Mouse (Mus musculus): Measurements from ENCODE around the gene Bnc2.

The Bnc2 gene

GRCm38 (mm10) chr4:84411431-84411830, 263.6 kb downstream of the Bnc2 start:
- DNase-seq: no peak

- no peak for DNase-seq
Observed at GRCm38 (mm10) chr4:84407328-84408028, 267.6 kb downstream of the Bnc2 start.

DNA sequence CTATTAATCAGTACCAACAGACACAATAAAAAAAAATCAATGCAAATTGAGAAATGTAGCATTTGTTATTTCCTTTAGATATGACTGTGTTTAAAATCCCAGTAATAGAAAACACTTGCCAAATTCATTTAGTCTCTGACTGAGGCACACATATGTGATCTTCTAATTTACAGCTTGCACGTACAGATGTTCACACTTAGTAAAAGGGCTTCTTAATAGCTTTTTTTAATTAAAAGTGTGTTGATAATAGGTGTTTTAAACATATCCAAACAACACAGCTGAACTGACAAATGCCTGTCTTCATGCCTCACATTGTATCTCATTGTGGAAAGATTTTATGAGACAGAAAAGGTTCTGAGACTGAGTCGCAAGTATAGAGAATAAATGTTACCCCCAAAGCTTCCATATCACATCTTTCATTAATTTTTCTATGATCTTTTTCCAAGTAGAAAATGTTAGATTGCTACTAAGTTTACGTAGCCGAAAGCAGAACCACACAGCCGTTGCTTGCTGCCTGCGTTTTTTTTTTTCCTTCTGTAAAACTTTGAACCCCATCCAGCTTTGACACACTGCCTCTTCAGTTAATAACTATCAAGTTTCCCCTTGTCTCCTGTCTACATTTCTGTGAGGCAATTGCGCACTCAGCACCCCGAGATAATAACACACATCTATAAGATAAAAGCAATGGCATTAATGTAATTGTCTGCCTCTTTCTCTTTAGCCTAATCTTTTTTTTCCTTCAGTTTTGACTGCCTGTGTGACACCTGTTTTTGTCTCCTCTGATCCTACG, 271.5 kb downstream of the Bnc2 start:
- DNase-seq: no peak

GRCm38 (mm10) chr4:84388991-84389390, 286.1 kb downstream of the Bnc2 start:
- DNase-seq: no peak

DNA sequence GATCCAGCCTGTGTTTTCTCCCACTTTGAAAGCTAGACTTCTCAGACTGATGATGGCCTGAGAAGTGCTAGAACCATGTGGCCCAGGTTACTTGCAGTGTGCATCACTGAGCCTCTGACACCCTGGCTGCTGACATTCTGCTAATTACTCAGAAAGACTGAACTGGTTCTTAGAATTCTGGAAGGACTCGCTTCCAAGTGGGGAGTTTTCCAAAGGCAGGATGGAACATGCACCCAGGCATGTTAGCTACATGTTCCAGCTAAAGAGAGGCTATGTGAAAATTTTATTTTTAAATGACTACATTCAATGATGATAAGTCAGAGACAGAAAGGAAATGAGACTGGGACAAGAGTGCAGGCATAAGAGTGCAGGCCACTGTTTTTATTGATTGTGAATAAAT, 289.9 kb downstream of the Bnc2 start:
- DNase-seq: no peak

DNA sequence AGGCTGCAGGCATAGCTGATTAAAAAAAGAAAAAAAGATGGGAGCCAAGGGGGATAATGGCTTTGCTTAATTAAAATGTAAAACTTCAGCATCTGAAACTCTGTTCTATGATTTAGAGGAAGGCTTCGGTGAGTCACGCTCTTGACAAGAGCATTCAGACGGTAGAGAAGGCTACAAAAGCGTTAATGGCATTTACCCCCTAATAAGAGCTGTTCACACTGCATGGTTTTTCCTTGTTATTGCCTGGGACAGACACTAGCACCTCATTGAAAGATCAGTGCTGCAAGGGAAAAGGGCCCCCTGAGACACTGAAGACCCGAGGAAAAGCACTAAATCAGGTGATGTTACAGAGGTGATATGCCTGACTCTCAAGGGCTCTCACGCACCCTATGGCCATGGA, 295.8 kb downstream of the Bnc2 start:
- no peak for DNase-seq

- no peak for DNase-seq
Observed at GRCm38 (mm10) chr4:84377513-84377912, 297.6 kb downstream of the Bnc2 start.

- no peak for DNase-seq
Observed at GRCm38 (mm10) chr4:84362337-84362823, 312.7 kb downstream of the Bnc2 start.

- no peak for DNase-seq
Observed at GRCm38 (mm10) chr4:84361165-84361564, 313.9 kb downstream of the Bnc2 start.

DNA sequence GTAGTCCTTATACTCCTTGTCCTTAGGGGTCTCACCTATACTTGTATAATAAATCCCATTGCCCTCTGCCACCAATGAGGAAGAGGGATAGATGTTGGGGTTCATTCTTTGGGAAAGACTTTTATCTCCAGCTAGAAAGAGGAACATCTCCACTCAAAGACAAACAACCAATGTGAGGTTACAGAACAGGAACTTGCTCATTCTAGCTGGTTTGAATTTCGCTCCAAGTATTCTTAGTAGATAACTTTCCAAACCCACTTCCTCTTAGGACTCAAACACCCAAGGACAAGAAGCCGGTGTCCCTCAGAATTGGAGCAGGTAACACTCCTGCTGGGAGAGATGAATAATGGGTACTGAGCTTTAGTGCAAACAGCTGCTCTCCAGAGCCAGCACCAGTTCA, 315.1 kb downstream of the Bnc2 start:
- DNase-seq: no peak

DNA sequence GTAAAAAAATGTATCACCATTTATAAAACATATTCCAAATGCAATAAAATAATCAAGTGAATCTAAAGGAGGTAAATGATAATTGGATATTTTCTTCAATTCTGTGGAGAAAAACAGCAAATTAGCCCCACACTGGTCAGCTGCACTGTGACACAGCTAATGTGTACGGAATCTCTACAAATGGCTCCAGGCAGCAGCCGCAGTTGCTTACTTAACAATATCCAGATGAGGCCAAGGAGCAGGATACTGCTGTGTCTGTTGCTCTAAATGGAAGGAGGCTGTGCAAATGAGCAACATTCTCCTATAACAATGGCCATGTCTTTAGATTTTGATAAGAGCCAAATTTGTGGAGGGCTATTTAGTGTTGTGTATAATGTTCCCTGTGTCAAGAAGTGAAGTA, 316.9 kb downstream of the Bnc2 start:
- DNase-seq: no peak

DNA sequence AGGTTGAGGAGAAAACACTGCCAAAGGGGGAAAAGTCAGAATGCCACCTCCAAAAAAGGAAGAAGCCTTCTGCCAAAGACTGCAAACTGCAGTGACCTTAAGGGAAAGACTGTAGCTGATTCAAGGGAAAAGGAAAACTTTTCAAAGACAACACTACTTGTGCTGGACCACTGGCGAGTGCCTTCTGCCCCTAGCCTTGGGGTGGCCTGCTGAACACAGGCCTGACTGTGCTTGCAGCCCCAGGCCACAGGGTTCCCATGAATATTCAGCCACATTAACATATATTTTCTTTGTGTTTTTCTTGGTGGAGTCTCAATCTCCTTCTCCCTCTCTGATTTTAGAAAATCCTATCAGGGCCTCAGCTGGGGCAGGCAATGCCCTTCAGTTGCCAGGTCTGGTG, 317.7 kb downstream of the Bnc2 start:
- no peak for DNase-seq

GRCm38 (mm10) chr4:84356468-84357153, 318.5 kb downstream of the Bnc2 start:
- DNase-seq: no peak

GRCm38 (mm10) chr4:84352656-84353055, 322.4 kb downstream of the Bnc2 start:
- no peak for DNase-seq

DNA sequence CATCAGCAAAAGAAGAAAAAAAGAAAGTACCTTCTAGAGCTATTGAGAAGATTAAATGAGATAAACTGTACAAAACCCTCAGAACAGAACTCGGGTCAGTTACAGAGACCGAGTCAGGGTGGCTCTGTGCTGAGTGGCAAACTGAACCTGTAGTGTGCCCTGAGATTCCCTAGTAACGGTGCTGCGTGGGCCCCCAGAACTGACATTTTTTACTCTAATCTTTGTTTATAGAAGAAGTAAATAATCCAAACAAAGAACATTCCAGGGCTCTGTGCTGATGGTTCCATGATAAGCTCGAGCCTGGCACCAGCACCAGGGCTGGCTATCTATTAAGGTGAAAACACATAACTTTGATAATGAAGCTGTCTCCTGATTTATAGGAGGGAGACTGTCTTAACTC, 325.5 kb downstream of the Bnc2 start:
- DNase-seq: no peak

DNA sequence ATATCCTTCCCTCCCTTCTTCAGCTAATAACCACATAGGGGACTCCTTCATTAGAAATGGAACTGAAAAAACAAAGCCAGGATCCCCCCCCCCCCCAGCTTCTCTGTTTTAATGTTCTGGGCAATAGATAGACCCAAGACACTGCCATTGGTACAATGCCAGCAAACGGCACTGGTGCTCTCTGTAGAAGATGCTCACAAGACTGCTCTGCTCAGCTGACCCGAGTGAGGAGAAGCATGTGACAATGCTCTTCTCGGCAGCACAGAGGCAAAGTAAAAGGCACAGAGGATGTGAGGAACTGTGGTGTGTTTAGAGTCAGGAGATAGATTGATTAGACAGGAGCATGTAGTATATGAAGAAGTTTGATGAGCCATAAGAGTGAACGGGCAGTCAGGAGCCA, 335.9 kb downstream of the Bnc2 start:
- DNase-seq: no peak

- no peak for DNase-seq
Observed at GRCm38 (mm10) chr4:84331995-84332394, 343.1 kb downstream of the Bnc2 start.

DNA sequence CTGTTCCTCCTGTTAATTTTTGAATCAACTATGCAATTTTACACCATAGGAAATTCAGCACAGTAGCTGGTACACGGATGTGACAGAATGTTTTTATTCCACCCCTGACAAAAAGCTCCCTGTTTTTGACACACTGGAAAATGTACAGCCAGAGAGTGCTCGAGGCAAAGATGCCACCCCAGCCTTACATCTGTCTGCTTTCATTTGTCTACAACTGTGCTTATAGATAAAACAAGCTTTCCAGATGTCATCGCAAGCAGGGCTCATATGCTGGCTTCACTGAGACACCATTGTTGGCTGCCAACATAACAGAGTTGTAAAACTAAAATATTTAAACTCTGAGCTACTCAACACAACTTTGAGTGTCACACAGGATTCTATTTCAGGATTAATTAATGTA, 343.6 kb downstream of the Bnc2 start:
- DNase-seq: no peak

DNA sequence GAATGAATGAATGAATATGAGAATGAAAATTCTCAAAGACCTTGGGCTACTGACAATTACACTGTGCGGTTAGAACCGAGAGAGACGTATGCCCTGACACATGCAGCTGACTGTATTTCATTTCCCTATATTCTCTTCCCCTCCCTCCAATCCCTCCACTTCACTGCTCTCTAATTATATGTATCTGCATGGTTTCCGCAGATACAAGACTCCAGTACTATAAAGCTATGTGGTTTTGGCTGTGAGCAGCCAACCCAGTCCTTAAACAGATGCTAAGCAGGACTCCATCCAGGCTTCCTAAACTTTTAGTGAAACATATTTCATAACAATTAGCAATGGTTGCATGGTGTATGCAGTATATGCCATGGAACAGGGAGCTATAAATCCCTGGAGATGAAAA, 344.6 kb downstream of the Bnc2 start:
- DNase-seq: no peak

DNA sequence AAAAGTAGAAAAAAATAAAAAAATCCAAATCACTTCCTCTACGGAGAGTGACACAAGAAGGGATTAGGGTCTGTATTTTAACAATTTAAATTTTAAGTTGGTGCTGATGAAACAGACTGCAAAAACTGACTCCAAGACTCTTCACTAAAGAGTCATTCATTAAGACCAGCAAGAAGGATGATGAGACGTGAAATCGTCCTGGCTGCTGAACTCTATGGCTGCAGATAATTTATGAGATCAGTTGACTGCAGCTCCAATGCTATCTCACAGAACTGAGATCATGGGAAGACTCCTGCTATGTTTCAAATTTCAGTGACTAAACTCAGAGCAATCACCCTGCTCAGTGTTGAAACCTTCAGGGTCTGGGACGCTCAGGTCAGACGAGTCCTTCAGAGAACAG, 345.4 kb downstream of the Bnc2 start:
- no peak for DNase-seq

- no peak for DNase-seq
Observed at GRCm38 (mm10) chr4:84324371-84324770, 350.7 kb downstream of the Bnc2 start.

- no peak for DNase-seq
Observed at GRCm38 (mm10) chr4:84321598-84321997, 353.5 kb downstream of the Bnc2 start.

- no peak for DNase-seq
Observed at GRCm38 (mm10) chr4:84317421-84317820, 357.7 kb downstream of the Bnc2 start.

- no peak for DNase-seq
Observed at GRCm38 (mm10) chr4:84311371-84311770, 363.7 kb downstream of the Bnc2 start.

Measured in thymus, postnatal 14 days (tissue).